Mouse (Mus musculus): ENCODE results near the gene G6pc3. TPM values are rescaled to one million over a fixed set of nuclear protein-coding genes. Genes with fewer than 3 reads are reported as not detected.

Gene G6pc3
- polyA plus RNA-seq, 1 experiment, result 53.8 TPM

DNA sequence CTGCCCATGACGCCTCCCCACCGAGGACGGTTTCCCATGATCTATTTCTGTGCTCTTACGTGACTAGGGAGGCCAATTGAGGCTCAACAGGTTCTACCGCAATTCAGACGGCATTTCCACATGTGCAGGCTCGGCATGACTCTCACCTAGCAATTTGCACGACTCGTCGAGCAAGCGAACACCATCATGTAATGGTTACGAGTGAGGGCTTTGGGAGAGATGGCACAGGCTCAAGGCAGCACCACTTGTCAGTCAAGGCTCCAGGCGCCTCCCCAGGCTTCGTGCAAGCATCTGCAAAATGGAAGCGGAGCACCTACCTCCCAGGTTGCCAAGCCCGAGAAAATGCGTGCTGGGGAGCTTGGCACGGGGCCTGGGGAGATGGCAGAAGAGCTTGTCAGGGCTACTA, 22.5 kb downstream of the G6pc3 start:
- 72% methylated on average over 18 of the region's 18 CpGs for WGBS
- TF ChIP-seq POLR2A (IDR thresholded peaks at IDR 0.05; ENCODE audit: low read depth, low read length), result no peak
- TF ChIP-seq CTCF (IDR thresholded peaks at IDR 0.05; ENCODE audit: extremely low read depth, insufficient read length, insufficient replicate concordance, low read depth, low read length), result no peak
- Histone ChIP-seq H3K4me3 (ENCODE audit: low read depth, low read length) (no peak overlapping the region), H3K4me1 (ENCODE audit: control insufficient read depth, insufficient read depth, insufficient read length, low read length) (peaks cover 34% of the 10 kb centered on the region), H3K36me3 (ENCODE audit: control insufficient read depth, insufficient read depth, low read length) (peaks cover 2% of the 10 kb centered on the region; the same call in 1 of the 2 replicates), H3K27ac (ENCODE audit: insufficient read depth, low read depth, low read length) (no peak overlapping the region), H3K27me3 (ENCODE audit: control insufficient read depth, insufficient read depth, low read length) (no peaks in the 10 kb centered on the region)

DNA sequence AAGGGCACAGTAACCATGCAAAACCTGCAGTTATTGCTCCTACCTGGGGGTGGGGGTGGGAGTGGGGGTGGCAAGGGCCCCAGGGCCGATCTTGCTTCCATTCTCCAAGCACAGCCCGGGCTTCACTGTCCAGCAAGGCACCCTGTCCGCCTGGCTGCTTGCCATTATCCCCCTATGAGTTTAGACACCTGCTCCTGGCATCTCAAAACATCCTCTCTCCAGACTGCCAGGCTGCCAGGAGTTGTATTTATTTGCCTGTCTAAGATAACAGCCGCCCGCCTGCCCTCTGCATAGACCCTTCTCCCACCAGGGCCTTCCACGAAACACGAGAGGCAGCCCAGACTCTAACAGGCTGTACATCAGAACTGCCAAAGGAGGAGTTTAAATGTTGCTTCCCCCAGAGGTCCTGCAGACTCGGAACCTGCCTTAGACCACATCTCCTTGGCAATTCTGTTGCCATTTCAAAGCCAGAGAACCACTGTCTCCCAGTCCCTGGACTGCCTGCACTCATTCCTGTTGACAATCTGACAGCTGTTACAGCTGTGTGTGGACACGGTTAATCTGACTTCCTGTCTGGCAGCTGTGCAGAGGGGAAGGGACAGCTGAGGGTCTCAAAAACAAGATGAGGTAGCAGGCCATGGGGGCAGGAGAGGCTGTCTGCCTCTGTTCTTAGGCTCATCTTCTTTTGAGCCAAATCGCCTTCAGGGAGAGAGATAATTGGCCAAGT, 25.2 kb downstream of the G6pc3 start:
- Histone ChIP-seq H3K27me3 (ENCODE audit: control insufficient read depth, insufficient read depth, low read length) (no peaks in the 10 kb centered on the region), H3K4me3 (ENCODE audit: low read depth, low read length) (no peak overlapping the region), H3K36me3 (ENCODE audit: control insufficient read depth, insufficient read depth, low read length) (peaks cover 2% of the 10 kb centered on the region; the same call in 1 of the 2 replicates), H3K4me1 (ENCODE audit: control insufficient read depth, insufficient read depth, insufficient read length, low read length) (peaks cover 47% of the 10 kb centered on the region), H3K27ac (ENCODE audit: insufficient read depth, low read depth, low read length) (no peak overlapping the region)
- no peak for TF ChIP-seq POLR2A (IDR thresholded peaks at IDR 0.05; ENCODE audit: low read depth, low read length)
- TF ChIP-seq CTCF (IDR thresholded peaks at IDR 0.05; ENCODE audit: extremely low read depth, insufficient read length, insufficient replicate concordance, low read depth, low read length), result no peak
- 57% methylated on average over 10 of the region's 10 CpGs for WGBS

DNA sequence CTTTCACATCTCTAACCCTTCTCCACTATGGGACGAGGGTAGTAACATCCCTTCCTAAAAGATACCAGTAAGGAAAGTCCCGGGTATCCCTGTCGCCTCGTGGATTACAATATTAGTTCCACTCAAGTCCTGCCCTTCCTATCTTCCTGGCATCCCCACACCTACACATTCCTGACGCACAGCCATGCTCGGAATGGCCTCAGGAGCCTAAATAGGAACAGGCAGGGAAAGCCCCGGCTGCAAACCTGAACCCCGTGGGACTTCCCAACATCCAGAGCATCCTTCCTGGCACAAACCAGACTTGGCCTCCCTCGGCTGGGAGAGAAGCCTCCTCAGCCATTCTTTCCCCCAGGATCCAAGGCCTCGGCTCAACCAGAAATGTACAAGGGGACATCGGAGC, 26.1 kb downstream of the G6pc3 start:
- peaks cover 50% of the 10 kb centered on the region for H3K4me1 ChIP-seq (ENCODE audit: control insufficient read depth, insufficient read depth, insufficient read length, low read length)
- no peak for TF ChIP-seq POLR2A (IDR thresholded peaks at IDR 0.05; ENCODE audit: low read depth, low read length)
- no peak for TF ChIP-seq CTCF (IDR thresholded peaks at IDR 0.05; ENCODE audit: extremely low read depth, insufficient read length, insufficient replicate concordance, low read depth, low read length)
- H3K27me3 ChIP-seq (ENCODE audit: control insufficient read depth, insufficient read depth, low read length), result no peaks in the 10 kb centered on the region
- H3K27ac ChIP-seq (ENCODE audit: insufficient read depth, low read depth, low read length), result peak overlapping the region; percentile 60; the same call in 1 of the 2 replicates
- 53% methylated on average over 11 of the region's 11 CpGs for WGBS
- peaks cover 2% of the 10 kb centered on the region; the same call in 1 of the 2 replicates for H3K36me3 ChIP-seq (ENCODE audit: control insufficient read depth, insufficient read depth, low read length)
- no peak overlapping the region for H3K4me3 ChIP-seq (ENCODE audit: low read depth, low read length)

DNA sequence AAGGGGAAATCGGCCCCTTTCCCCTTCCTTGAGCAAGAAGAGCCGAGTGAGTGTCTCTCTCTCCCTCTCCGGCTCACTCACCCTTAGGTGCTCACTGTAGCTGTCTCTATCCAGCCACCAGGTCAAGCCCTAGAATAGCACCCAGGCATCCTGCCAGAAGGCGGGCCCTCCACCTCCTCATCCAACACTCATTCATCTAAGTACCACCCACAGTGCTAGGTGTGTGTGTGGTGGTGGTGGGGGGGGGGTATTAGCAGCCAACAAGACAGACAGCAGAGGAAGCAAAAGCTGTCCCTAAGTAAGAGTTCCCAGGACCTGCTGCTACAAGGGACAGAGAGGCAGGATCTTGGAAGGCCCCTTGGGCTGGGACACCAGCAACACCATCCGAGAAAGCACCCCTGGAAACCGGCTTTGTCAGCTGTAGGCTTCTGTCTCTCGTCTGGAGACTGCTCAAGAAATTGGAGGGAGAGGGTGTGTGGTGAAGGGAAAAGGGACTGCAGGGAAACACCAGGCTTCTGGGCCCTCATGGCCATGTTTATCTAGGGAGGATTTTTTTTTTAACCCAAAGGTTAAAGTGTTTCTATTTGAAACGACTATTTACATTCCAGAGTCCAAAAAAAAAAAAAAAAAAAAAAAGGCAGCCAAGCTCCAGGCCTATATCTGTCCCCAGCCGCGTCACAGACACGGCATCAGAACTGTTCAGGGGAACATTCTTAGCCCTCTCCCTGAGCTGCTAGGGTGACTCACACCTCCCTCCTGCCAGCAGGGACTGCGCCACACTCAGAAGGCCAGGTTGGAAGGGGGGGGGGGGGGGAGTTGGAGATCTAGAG, 26.9 kb downstream of the G6pc3 start:
- H3K27me3 ChIP-seq (ENCODE audit: control insufficient read depth, insufficient read depth, low read length), result no peaks in the 10 kb centered on the region
- H3K4me3 ChIP-seq (ENCODE audit: low read depth, low read length), result no peak overlapping the region
- TF ChIP-seq POLR2A (IDR thresholded peaks at IDR 0.05; ENCODE audit: low read depth, low read length) (no peak), CTCF (IDR thresholded peaks at IDR 0.05; ENCODE audit: extremely low read depth, insufficient read length, insufficient replicate concordance, low read depth, low read length) (no peak)
- H3K36me3 ChIP-seq (ENCODE audit: control insufficient read depth, insufficient read depth, low read length), result peaks cover 2% of the 10 kb centered on the region; the same call in 1 of the 2 replicates
- H3K27ac ChIP-seq (ENCODE audit: insufficient read depth, low read depth, low read length), result peak overlapping the region; percentile 60
- peaks cover 51% of the 10 kb centered on the region for H3K4me1 ChIP-seq (ENCODE audit: control insufficient read depth, insufficient read depth, insufficient read length, low read length)
- WGBS, result 11% methylated on average over 12 of the region's 12 CpGs

DNA sequence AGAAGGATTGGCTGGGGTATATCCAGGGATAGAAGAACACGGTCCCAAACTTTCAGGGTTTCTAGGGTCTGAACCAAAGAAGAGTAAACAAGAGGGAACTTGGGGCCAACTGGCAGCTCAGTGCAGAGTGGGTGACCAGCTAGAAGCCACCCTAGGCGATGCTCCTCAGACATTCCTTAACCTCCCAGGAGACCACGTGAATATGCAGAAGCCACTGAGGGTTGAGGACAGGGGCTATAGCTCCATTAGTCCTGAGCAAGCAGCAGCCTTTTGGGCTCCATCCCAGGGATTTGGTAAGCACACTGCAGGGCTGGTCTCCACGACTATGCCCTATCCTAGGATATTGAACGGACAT, 27.4 kb downstream of the G6pc3 start:
- peak overlapping the region; percentile 70 for H3K27ac ChIP-seq (ENCODE audit: insufficient read depth, low read depth, low read length)
- TF ChIP-seq POLR2A (IDR thresholded peaks at IDR 0.05; ENCODE audit: low read depth, low read length) (no peak), CTCF (IDR thresholded peaks at IDR 0.05; ENCODE audit: extremely low read depth, insufficient read length, insufficient replicate concordance, low read depth, low read length) (no peak)
- WGBS, result 27% methylated on average over 5 of the region's 5 CpGs
- H3K4me1 ChIP-seq (ENCODE audit: control insufficient read depth, insufficient read depth, insufficient read length, low read length), result peaks cover 51% of the 10 kb centered on the region
- no peaks in the 10 kb centered on the region for H3K36me3 ChIP-seq (ENCODE audit: control insufficient read depth, insufficient read depth, low read length)
- no peaks in the 10 kb centered on the region for H3K27me3 ChIP-seq (ENCODE audit: control insufficient read depth, insufficient read depth, low read length)
- peak overlapping the region; percentile 15; the same call in 1 of the 2 replicates for H3K4me3 ChIP-seq (ENCODE audit: low read depth, low read length)

DNA sequence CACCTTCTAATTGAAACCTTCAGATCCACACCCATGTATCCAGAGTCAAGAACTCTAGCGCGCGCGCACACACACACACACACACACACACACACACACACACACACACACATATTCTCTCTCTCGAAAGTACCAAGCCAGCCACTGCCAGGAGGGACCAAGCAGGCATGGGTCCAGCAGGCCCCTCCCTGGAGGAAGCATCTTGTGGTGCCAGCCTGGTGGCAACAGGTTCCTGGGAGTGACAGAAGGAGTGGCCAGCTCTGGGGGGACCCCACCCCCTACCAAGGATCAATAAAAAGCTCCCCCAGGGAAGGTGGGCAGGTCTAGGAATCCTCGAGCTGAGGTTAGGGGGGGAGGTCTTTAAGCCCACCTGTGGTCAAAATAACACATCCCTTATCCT, 28.0 kb downstream of the G6pc3 start:
- no peaks in the 10 kb centered on the region for H3K36me3 ChIP-seq (ENCODE audit: control insufficient read depth, insufficient read depth, low read length)
- H3K4me1 ChIP-seq (ENCODE audit: control insufficient read depth, insufficient read depth, insufficient read length, low read length), result peaks cover 51% of the 10 kb centered on the region
- WGBS, result 3% methylated on average over 6 of the region's 6 CpGs
- TF ChIP-seq POLR2A (IDR thresholded peaks at IDR 0.05; ENCODE audit: low read depth, low read length) (no peak), CTCF (IDR thresholded peaks at IDR 0.05; ENCODE audit: extremely low read depth, insufficient read length, insufficient replicate concordance, low read depth, low read length) (no peak)
- no peaks in the 10 kb centered on the region for H3K27me3 ChIP-seq (ENCODE audit: control insufficient read depth, insufficient read depth, low read length)
- peak overlapping the region; percentile 9 for H3K4me3 ChIP-seq (ENCODE audit: low read depth, low read length)
- peak overlapping the region; percentile 70 for H3K27ac ChIP-seq (ENCODE audit: insufficient read depth, low read depth, low read length)

DNA sequence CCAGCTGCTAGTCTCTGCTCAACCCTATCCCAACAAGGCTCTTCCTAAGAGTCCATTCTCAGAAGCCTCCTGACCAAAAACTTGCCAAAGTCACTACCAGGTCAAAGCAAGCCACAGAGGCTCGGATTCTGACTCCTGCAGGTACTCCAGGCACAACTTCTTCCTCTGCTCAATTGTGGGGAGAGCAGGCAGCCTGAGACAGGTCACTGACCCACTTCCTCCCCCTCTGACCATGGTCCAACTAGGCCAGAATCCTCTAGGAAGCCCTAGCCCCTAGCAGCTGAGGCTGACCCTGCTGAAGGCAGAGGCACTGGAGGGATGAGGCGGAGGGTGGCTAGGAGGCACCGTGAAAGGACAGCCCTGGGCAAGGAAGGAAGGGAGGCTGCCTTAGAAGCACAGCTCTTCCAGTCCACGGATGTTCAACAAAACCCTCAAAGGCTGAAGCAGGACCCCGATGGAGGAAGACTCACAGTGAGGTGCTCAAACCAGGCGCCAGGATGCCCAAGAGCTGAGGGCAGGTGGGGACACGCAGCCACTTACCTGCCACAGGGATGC, 28.5 kb downstream of the G6pc3 start:
- peak overlapping the region; percentile 62 for H3K4me3 ChIP-seq (ENCODE audit: low read depth, low read length)
- peak overlapping the region; percentile 64; the same call in 1 of the 2 replicates for H3K27ac ChIP-seq (ENCODE audit: insufficient read depth, low read depth, low read length)
- peaks cover 51% of the 10 kb centered on the region for H3K4me1 ChIP-seq (ENCODE audit: control insufficient read depth, insufficient read depth, insufficient read length, low read length)
- 45% methylated on average over 7 of the region's 7 CpGs for WGBS
- no peaks in the 10 kb centered on the region for H3K36me3 ChIP-seq (ENCODE audit: control insufficient read depth, insufficient read depth, low read length)
- TF ChIP-seq CTCF (IDR thresholded peaks at IDR 0.05; ENCODE audit: extremely low read depth, insufficient read length, insufficient replicate concordance, low read depth, low read length), result no peak
- TF ChIP-seq POLR2A (IDR thresholded peaks at IDR 0.05; ENCODE audit: low read depth, low read length), result no peak
- no peaks in the 10 kb centered on the region for H3K27me3 ChIP-seq (ENCODE audit: control insufficient read depth, insufficient read depth, low read length)
